Mouse (Mus musculus): ENCODE measurements at regions not wholly inside any gene's neighbourhood (a gene's known extent, or its start where the extent isn't known, plus 50 kb on each side); places are given as distances from the start of the nearest gene placed in this dataset.

GRCm38 (mm10) chr2:10816374-10816773 lies 355.5 kb upstream of the Prkcq start:
- DNase-seq (ENCODE audit: low read depth, low spot score): no peak

GRCm38 (mm10) chr2:10825278-10826133 lies 346.4 kb upstream of the Prkcq start:
- DNase-seq (ENCODE audit: low read depth, low spot score): peak; percentile 61

GRCm38 (mm10) chr2:10826134-10826767 lies 345.7 kb upstream of the Prkcq start:
- no peak for DNase-seq (ENCODE audit: low read depth, low spot score)

- no peak for DNase-seq (ENCODE audit: low read depth, low spot score)
Observed at GRCm38 (mm10) chr2:10839976-10840375, 331.9 kb upstream of the Prkcq start.

- DNase-seq (ENCODE audit: low read depth, low spot score): no peak
Observed at GRCm38 (mm10) chr2:10861654-10862292, 310.1 kb upstream of the Prkcq start.

GRCm38 (mm10) chr2:10864451-10864850 lies 307.5 kb upstream of the Prkcq start:
- no peak for DNase-seq (ENCODE audit: low read depth, low spot score)

GRCm38 (mm10) chr2:10874303-10874702 lies 297.6 kb upstream of the Prkcq start:
- no peak for DNase-seq (ENCODE audit: low read depth, low spot score)

- DNase-seq (ENCODE audit: low read depth, low spot score): no peak
Observed at GRCm38 (mm10) chr2:10901926-10902325, 270.0 kb upstream of the Prkcq start.

- DNase-seq (ENCODE audit: low read depth, low spot score): no peak
Observed at GRCm38 (mm10) chr2:10919955-10920354, 252.0 kb upstream of the Prkcq start.

GRCm38 (mm10) chr2:10920686-10921485 lies 251.0 kb upstream of the Prkcq start:
- no peak for DNase-seq (ENCODE audit: low read depth, low spot score)

- DNase-seq (ENCODE audit: low read depth, low spot score): no peak
Observed at GRCm38 (mm10) chr2:10921486-10922450, 250.1 kb upstream of the Prkcq start.

GRCm38 (mm10) chr2:10923984-10924383 lies 247.9 kb upstream of the Prkcq start:
- no peak for DNase-seq (ENCODE audit: low read depth, low spot score)

- DNase-seq (ENCODE audit: low read depth, low spot score): no peak
Observed at GRCm38 (mm10) chr2:10925361-10925760, 246.5 kb upstream of the Prkcq start.

GRCm38 (mm10) chr2:10937405-10937804 lies 234.5 kb upstream of the Prkcq start:
- DNase-seq (ENCODE audit: low read depth, low spot score): no peak

GRCm38 (mm10) chr2:10965224-10965623 lies 206.7 kb upstream of the Prkcq start:
- no peak for DNase-seq (ENCODE audit: low read depth, low spot score)

- no peak for DNase-seq (ENCODE audit: low read depth, low spot score)
Observed at GRCm38 (mm10) chr2:10966891-10967290, 205.0 kb upstream of the Prkcq start.

GRCm38 (mm10) chr2:10969111-10969689 lies 202.7 kb upstream of the Prkcq start:
- DNase-seq (ENCODE audit: low read depth, low spot score): no peak

GRCm38 (mm10) chr2:10972051-10972450 lies 199.9 kb upstream of the Prkcq start:
- no peak for DNase-seq (ENCODE audit: low read depth, low spot score)

- DNase-seq (ENCODE audit: low read depth, low spot score): no peak
Observed at GRCm38 (mm10) chr2:10978772-10979171, 193.1 kb upstream of the Prkcq start.

GRCm38 (mm10) chr2:10986101-10986500 lies 185.8 kb upstream of the Prkcq start:
- DNase-seq (ENCODE audit: low read depth, low spot score): no peak
